Mouse (Mus musculus): ENCODE measurements around the gene Mknk2. TPM values are rescaled to one million over a fixed set of nuclear protein-coding genes. Genes with fewer than 3 reads are reported as not detected.

Gene Mknk2
- polyA plus RNA-seq, 1 experiment from 2014 or later, result 124 TPM

- H3K27me3 ChIP-seq, result no peaks in the 10 kb centered on the region
- DNase-seq (ENCODE audit: low read depth, low spot score) (no peak), ATAC-seq (no peak)
- POLR2A ChIA-PET, result interaction anchor here (0.7 to 7.4 kb wide), 3 partner anchors 13 to 75 kb away, joined by 3 to 78 read pairs (median 3); no protein-coding TSS in a partner anchor
- TF ChIP-seq CTCF (IDR thresholded peaks at IDR 0.05), result no peak
- CTCF ChIA-PET, result interaction anchor here (0.9 to 7.0 kb wide), 6 partner anchors 9 to 100 kb away, joined by 3 to 52 read pairs (median 6); no protein-coding TSS in a partner anchor
- in situ Hi-C loops (cut with MboI; ENCODE audit: low pct_unique_long_range_greater_than_20kb), result loop anchor here (25.0 kb wide), 1 partner anchor 241 kb away; the partner anchor contains the start of gene Tcf3
These were observed 877 bp upstream of the Mknk2 start for GRCm38 (mm10) chr10:80678601-80679377.

GRCm38 (mm10) chr10:80677128-80677875, 610 bp downstream of the Mknk2 start:
- ChIA-PET CTCF (interaction anchor here (1.0 to 7.0 kb wide), 5 partner anchors 11 to 99 kb away, joined by 4 to 52 read pairs (median 8); no protein-coding TSS in a partner anchor), POLR2A (interaction anchor here (0.8 to 7.4 kb wide), 5 partner anchors 12 to 98 kb away, joined by 3 to 78 read pairs (median 4); partner anchors contain the start of gene Csnk1g2)
- DNase-seq (ENCODE audit: low read depth, low spot score) (no peak), ATAC-seq (no peak)
- no peaks in the 10 kb centered on the region for H3K27me3 ChIP-seq
- in situ Hi-C loops (cut with MboI; ENCODE audit: low pct_unique_long_range_greater_than_20kb), result loop anchor here (25.0 kb wide), 1 partner anchor 240 kb away; the partner anchor contains the start of gene Tcf3
- no peak for TF ChIP-seq CTCF (IDR thresholded peaks at IDR 0.05)

- no peaks in the 10 kb centered on the region for H3K27me3 ChIP-seq
- in situ Hi-C loops (cut with MboI; ENCODE audit: low pct_unique_long_range_greater_than_20kb), result loop anchor here (25.0 kb wide), 1 partner anchor 239 kb away; the partner anchor contains the start of gene Tcf3
- DNase-seq (ENCODE audit: low read depth, low spot score) (peak; percentile 97), ATAC-seq (peak; percentile 58)
- TF ChIP-seq CTCF (IDR thresholded peaks at IDR 0.05), result no peak
- CTCF ChIA-PET, result interaction anchor here (2.9 to 7.0 kb wide), 3 partner anchors 12 to 98 kb away, joined by 8 to 52 read pairs (median 15); no protein-coding TSS in a partner anchor
- POLR2A ChIA-PET, result interaction anchor here (0.8 to 7.4 kb wide), 6 partner anchors 11 to 54 kb away, joined by 3 to 78 read pairs (median 5); partner anchors contain the start of gene Csnk1g2
These were observed 1.5 kb downstream of the Mknk2 start for GRCm38 (mm10) chr10:80676198-80676928.

- CTCF ChIA-PET, result interaction anchor here (1.5 to 7.0 kb wide), 3 partner anchors 9 to 97 kb away, joined by 4 to 52 read pairs (median 8); no protein-coding TSS in a partner anchor
- in situ Hi-C loops (cut with MboI; ENCODE audit: low pct_unique_long_range_greater_than_20kb), result loop anchor here (25.0 kb wide), 1 partner anchor 238 kb away; the partner anchor contains the start of gene Tcf3
- POLR2A ChIA-PET, result interaction anchor here (1.3 to 7.4 kb wide), 4 partner anchors 10 to 53 kb away, joined by 3 to 78 read pairs (median 11); partner anchors contain the start of gene Csnk1g2
- ATAC-seq, result no peak
- H3K27me3 ChIP-seq, result no peaks in the 10 kb centered on the region
- DNase-seq (ENCODE audit: low read depth, low spot score), result no peak
- no peak for TF ChIP-seq CTCF (IDR thresholded peaks at IDR 0.05)
These were observed 2.3 kb downstream of the Mknk2 start for GRCm38 (mm10) chr10:80675405-80676197.

GRCm38 (mm10) chr10:80674851-80675404, 3.0 kb downstream of the Mknk2 start:
- ATAC-seq (no peak), DNase-seq (ENCODE audit: low read depth, low spot score) (no peak)
- POLR2A ChIA-PET, result interaction anchor here (0.7 to 7.4 kb wide), 3 partner anchors 9 to 72 kb away, joined by 3 to 78 read pairs (median 16); no protein-coding TSS in a partner anchor
- in situ Hi-C loops (cut with MboI; ENCODE audit: low pct_unique_long_range_greater_than_20kb), result loop anchor here (25.0 kb wide), 1 partner anchor 238 kb away; the partner anchor contains the start of gene Tcf3
- no peak for TF ChIP-seq CTCF (IDR thresholded peaks at IDR 0.05)
- H3K27me3 ChIP-seq, result no peaks in the 10 kb centered on the region
- CTCF ChIA-PET, result interaction anchor here (1.5 to 7.0 kb wide), 2 partner anchors 9 to 14 kb away, joined by 4 to 52 read pairs; no protein-coding TSS in a partner anchor

- ChIA-PET POLR2A (interaction anchor here (0.6 to 7.4 kb wide), 4 partner anchors 9 to 71 kb away, joined by 3 to 78 read pairs (median 10); no protein-coding TSS in a partner anchor), CTCF (interaction anchor here (1.5 to 7.0 kb wide), 2 partner anchors 8 to 13 kb away, joined by 4 to 52 read pairs; no protein-coding TSS in a partner anchor)
- ATAC-seq (no peak), DNase-seq (ENCODE audit: low read depth, low spot score) (no peak)
- no peak for TF ChIP-seq CTCF (IDR thresholded peaks at IDR 0.05)
- in situ Hi-C loops (cut with MboI; ENCODE audit: low pct_unique_long_range_greater_than_20kb), result no loop called here
- no peaks in the 10 kb centered on the region for H3K27me3 ChIP-seq
These were observed 3.7 kb downstream of the Mknk2 start for GRCm38 (mm10) chr10:80674161-80674711.

- ChIA-PET CTCF (interaction anchor here (7.0 kb wide), 1 partner anchor 12 kb away, joined by 52 read pairs; no protein-coding TSS in a partner anchor), POLR2A (interaction anchor here (0.6 to 4.8 kb wide), 3 partner anchors 11 to 53 kb away, joined by 3 to 16 read pairs (median 3); no protein-coding TSS in a partner anchor)
- TF ChIP-seq CTCF (IDR thresholded peaks at IDR 0.05), result no peak
- H3K27me3 ChIP-seq, result no peaks in the 10 kb centered on the region
- no peak for ATAC-seq
- DNase-seq (ENCODE audit: low read depth, low spot score), result no peak
- in situ Hi-C loops (cut with MboI; ENCODE audit: low pct_unique_long_range_greater_than_20kb), result no loop called here
These were observed 4.2 kb downstream of the Mknk2 start for GRCm38 (mm10) chr10:80673690-80674089.
